Mouse (Mus musculus) bone marrow, adult 2 months (tissue): ENCODE results near the gene Cap2.

Experiments
- CTCF ChIP-seq: fragments of 200-500 bp; IDR thresholded peaks from 2 replicates; pipeline ENCODE4 v1.5.1; 2011; ENCODE audit warnings: low read length, control low read depth; ENCODE audit not compliant: control insufficient read depth, insufficient read depth
- POLR2A ChIP-seq: fragments of 200-500 bp; IDR thresholded peaks from 2 replicates; pipeline ENCODE4 v1.6.1; 2011; ENCODE audit warnings: low read depth, mild to moderate bottlenecking, control low read depth, low read length, borderline replicate concordance; ENCODE audit not compliant: control insufficient read depth

DNA sequence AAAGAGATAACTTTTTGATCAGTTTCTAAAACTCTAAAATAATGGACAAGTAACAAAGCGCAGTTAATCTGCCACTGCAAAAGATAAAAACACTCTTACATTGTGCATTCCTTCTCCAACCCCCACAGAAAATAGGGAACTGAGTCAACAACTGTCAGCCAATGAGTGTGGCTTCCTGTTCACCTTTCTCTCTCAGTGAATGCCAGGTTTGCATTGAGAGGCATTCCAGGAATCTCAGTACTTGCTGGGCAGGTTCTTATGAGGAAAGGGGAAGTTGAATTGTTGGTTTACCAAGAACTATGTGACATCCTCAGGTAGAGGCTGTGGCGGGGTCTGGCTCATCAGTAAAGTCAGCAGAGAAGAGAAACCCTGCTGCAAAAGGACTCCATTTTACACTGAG is 195.1 kb downstream of the Cap2 start:
- TF ChIP-seq CTCF (no peak), POLR2A (no peak)
